Mouse (Mus musculus) right cerebral cortex, postnatal 25 days (tissue): ENCODE results near the gene Sik1.

ENCODE experiments used
- DNase-seq: peaks from one replicate; pipeline ENCODE4 v3.0.0; 2022

The Sik1 gene

DNA sequence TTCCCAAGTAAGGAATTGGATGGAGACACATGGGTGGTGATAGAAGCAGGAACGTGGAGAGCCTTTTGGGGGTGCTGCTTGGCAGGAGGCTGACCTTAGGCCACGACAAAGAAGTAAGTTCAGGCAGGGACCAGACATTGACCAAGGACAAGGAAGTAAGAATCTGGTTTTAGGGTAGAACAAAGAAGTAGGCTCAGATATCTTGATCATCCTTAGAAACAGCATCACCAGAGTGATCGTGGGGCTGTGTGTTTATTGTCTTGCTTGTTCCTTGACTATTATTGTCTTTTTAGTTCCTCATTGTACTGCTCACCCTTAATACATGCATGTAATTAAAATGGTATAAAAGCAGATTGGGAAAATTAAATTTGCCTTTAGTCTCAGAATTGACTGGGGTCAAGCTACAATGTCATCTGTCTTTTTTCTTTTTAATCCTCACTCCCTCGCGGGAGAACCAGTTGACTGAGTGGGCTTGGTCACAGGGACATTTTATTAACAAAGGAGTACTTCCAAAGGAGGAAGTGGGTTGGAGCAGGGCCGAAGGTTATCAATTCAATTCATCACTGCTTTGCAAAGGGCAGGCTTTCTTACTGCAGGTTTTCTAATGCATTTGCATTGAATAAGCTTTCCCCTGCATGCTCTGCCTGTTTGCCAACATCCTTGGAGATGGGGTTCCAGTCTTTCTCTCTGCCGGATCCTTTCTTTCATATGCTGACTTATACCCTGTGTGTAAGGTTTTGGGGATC lies 53.2 kb downstream of the Sik1 start:
- DNase-seq: no peak

DNA sequence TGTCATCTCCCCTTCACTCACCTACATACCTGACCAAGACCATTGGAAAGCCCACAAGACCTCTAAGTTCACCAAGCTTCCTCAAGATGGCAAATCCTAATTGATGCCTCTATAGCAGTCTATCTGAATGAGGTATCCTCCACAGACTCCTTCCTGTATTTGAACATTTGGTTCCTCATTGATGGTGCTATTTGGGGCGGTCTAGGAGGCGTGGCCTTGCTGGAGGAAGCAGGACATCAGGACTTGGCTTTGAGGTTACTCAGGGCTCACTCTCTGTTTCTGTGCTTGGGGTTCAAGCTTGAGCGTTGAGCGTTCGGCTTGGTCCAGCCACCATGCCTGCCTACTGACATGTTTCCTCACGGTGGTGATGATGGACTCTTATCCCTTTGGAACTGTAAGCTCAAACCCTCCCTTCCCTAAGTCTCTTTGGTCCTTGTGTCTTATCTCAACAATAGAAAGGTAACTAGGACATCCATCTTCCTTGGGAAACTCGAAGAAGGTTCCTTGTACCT lies 54.7 kb downstream of the Sik1 start:
- DNase-seq: no peak

DNA sequence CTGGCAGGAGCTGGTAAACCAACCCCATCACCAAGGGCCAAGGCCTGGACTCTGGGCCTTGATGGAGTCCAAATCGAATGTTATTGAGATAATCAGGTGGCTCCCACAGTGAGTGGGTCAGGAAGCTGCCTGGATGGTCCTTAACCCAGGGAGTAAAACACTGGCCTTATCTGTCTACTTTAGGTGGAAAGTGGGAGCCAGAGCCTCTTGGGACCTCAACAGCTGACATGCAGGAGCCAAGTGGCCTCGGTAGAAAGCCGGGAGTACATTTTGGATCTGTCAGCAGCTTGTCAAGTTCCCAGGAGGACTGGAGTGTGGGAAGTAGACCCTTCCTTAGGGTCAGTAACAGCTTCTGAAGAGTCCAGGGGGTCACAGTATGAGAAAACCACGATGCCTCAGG lies 59.7 kb downstream of the Sik1 start:
- no peak for DNase-seq
